Mouse (Mus musculus): Measurements from ENCODE around the gene Elf2. TPM values are rescaled to one million over a fixed set of nuclear protein-coding genes. Genes with fewer than 3 reads are reported as not detected.

Gene Elf2
- total and polyA plus RNA-seq, 3 experiments = 38.0 to 53.3 (median 46.5) TPM

DNA sequence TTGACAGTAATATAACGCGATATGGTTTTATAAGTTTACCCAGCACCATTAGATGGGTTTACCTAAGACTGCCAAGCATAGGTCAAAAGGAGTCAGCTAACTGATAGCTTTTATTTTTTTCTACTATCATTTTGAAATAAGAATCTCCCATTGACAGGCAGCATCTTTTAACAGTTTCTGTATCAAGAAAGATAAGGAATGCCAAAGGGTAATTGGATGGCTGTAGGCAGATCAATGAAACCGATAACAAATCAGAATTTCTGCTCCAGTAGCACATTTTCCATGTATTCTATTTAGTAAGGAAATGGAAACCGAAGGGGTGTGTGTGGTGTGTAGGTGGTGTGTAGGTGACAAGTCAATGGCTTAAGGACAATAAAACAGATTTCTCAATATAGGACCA is 62.0 kb downstream of the Elf2 start:
- no peak overlapping the region for H3K9ac ChIP-seq (ENCODE audit: control insufficient read depth, low read depth, low read length, poor library complexity, severe bottlenecking)
- H3K27me3 ChIP-seq (ENCODE audit: control insufficient read depth in 1 of 2, insufficient read depth in 2 of 2, low read length in 2 of 2) = no peaks in the 10 kb centered on the region
- peaks cover 3 to 16% of the 10 kb centered on the region in 2 experiments; a peak in 3 of 4 replicates for H3K36me3 ChIP-seq (ENCODE audit: control insufficient read depth in 1 of 2, insufficient read depth in 2 of 2, low read length in 2 of 2)
- peaks cover 34% of the 10 kb centered on the region for H3K79me2 ChIP-seq (ENCODE audit: control insufficient read depth, insufficient read depth, low read length, poor library complexity)
- H3K4me3 ChIP-seq (ENCODE audit: control insufficient read depth in 1 of 2, insufficient read depth in 1 of 2, low read depth in 2 of 2, low read length in 2 of 2) = no peak overlapping the region
- no peak overlapping the region for H3K27ac ChIP-seq (ENCODE audit: control insufficient read depth, low read depth, low read length)
- TF ChIP-seq ZKSCAN1 (IDR thresholded peaks at IDR 0.05; ENCODE audit: low read depth, low read length) = no peak
- TF ChIP-seq POLR2AphosphoS2 (IDR thresholded peaks at IDR 0.05; ENCODE audit: low read length) = no peak
- TF ChIP-seq JUND (IDR thresholded peaks at IDR 0.05; ENCODE audit: low read depth, low read length) = no peak
- no peak for TF ChIP-seq MAX (IDR thresholded peaks at IDR 0.05; ENCODE audit: low read length)
- no peak for TF ChIP-seq BHLHE40 (IDR thresholded peaks at IDR 0.05; ENCODE audit: borderline replicate concordance, low read depth, low read length)
- TF ChIP-seq POLR2AphosphoS5 (IDR thresholded peaks at IDR 0.05; ENCODE audit: borderline replicate concordance, low read depth, low read length) = no peak
- TF ChIP-seq KAT2A (conservative IDR thresholded peaks at IDR 0.05; ENCODE audit: low read depth, low read length) = no peak
- no peak for TF ChIP-seq MXI1 (IDR thresholded peaks at IDR 0.05; ENCODE audit: low read depth, low read length)
- no peak for TF ChIP-seq ZNF384 (IDR thresholded peaks at IDR 0.05; ENCODE audit: low read depth, low read length)
- TF ChIP-seq RAD21 (IDR thresholded peaks at IDR 0.05; ENCODE audit: low read depth, low read length) = no peak
- TF ChIP-seq SIN3A (IDR thresholded peaks at IDR 0.05; ENCODE audit: low read length) = no peak
- TF ChIP-seq MYB (IDR thresholded peaks at IDR 0.05; ENCODE audit: low read depth, low read length) = no peak
- no peak for TF ChIP-seq USF2 (IDR thresholded peaks at IDR 0.05; ENCODE audit: borderline replicate concordance in 1 of 2, insufficient read depth in 1 of 2, low read depth in 1 of 2, low read length in 2 of 2)
- TF ChIP-seq MAFK (IDR thresholded peaks at IDR 0.05; ENCODE audit: borderline replicate concordance, low read depth, low read length) = no peak
- TF ChIP-seq GABPA (IDR thresholded peaks at IDR 0.05; ENCODE audit: low read depth, low read length) = no peak
- no peak for TF ChIP-seq ZC3H11A (IDR thresholded peaks at IDR 0.05; ENCODE audit: low read depth, low read length)
- no peak for TF ChIP-seq CHD2 (IDR thresholded peaks at IDR 0.05; ENCODE audit: low read length)
- no peaks in the 10 kb centered on the region for H3K9me3 ChIP-seq (replicated peaks; ENCODE audit: insufficient read depth, low read length)
- DNase-seq (ENCODE audit: low read depth, low spot score) = no peak
- H3K4me1 ChIP-seq (ENCODE audit: control insufficient read depth in 1 of 2, insufficient read depth in 2 of 2, low read length in 2 of 2) = peaks cover 2 to 4% of the 10 kb centered on the region in 2 experiments; a peak in 2 of 4 replicates

DNA sequence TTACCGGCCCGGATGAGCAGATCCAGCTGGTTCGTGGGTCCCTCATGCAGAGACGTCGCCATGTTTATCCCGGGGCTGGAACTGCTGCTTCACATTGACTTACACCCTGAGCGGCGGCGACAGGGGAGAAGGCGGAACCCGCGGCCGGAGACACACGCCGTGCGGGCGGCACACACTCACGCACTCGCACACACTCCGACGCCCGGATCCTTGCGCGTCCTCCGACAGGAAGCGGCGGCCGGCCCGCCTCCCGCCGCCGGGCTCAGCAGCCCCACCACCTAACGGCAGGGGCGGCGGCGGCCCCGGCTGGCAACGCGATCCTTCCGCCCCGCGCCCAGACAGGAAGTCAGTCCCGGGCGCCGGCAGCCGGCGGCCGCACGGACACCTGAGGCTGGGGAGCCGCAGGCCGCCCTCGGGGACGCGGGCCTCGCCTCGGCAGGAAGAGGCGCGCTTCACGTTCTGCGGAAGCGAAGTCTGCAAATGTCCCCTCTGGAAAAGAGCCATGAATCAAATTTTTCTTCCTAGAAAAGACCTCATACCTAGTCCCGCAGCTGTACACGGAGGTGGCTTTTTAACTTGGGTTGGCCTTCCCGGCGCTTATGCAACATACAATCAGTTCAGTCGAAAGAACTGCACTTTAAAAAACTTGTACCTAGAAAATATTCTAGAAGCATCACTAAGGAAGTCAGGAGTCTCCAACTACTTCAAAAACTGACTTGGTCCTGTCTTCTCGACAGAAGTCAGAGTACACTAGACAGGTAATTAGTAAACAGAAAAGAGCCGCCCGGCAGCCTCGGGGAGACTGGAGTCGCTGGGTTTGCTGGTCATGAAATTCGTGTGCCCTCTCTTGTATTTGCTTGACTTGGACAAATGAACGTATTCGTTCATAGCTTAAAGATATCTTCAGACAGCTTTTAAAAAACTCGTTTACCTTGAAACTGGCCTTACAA is 63.0 kb downstream of the Elf2 start:
- H3K36me3 ChIP-seq (ENCODE audit: control insufficient read depth in 1 of 2, insufficient read depth in 2 of 2, low read length in 2 of 2) = peaks cover 0 to 16% of the 10 kb centered on the region in 2 experiments; a peak in 2 of 4 replicates
- no peaks in the 10 kb centered on the region for H3K27me3 ChIP-seq (ENCODE audit: control insufficient read depth in 1 of 2, insufficient read depth in 2 of 2, low read length in 2 of 2)
- peaks cover 42% of the 10 kb centered on the region for H3K79me2 ChIP-seq (ENCODE audit: control insufficient read depth, insufficient read depth, low read length, poor library complexity)
- peak overlapping the region; percentile 86 for H3K27ac ChIP-seq (ENCODE audit: control insufficient read depth, low read depth, low read length)
- H3K9ac ChIP-seq (ENCODE audit: control insufficient read depth, low read depth, low read length, poor library complexity, severe bottlenecking) = peak overlapping the region; percentile 98
- H3K9me3 ChIP-seq (replicated peaks; ENCODE audit: insufficient read depth, low read length) = no peaks in the 10 kb centered on the region
- DNase-seq (ENCODE audit: low read depth, low spot score) = peak; percentile 85
- H3K4me3 ChIP-seq (ENCODE audit: control insufficient read depth in 1 of 2, insufficient read depth in 1 of 2, low read depth in 2 of 2, low read length in 2 of 2) = peak overlapping the region; percentile 72 to 95
- H3K4me1 ChIP-seq (ENCODE audit: control insufficient read depth in 1 of 2, insufficient read depth in 2 of 2, low read length in 2 of 2) = peaks cover 2 to 4% of the 10 kb centered on the region in 2 experiments; a peak in 2 of 4 replicates
- TF ChIP-seq SMC3 (IDR thresholded peaks at IDR 0.05; ENCODE audit: low read depth, low read length) (no peak), TBP (IDR thresholded peaks at IDR 0.05; ENCODE audit: low read depth, low read length) (0 out of 2 replicates have a peak, but pooled peaks have one; percentile 33), ZC3H11A (IDR thresholded peaks at IDR 0.05; ENCODE audit: low read depth, low read length) (no peak), TCF12 (IDR thresholded peaks at IDR 0.05; ENCODE audit: low read depth, low read length) (peak; percentile 51), NELFE (IDR thresholded peaks at IDR 0.05; ENCODE audit: low read depth, low read length) (peak; percentile 65), POLR2A (IDR thresholded peaks at IDR 0.05; ENCODE audit: control insufficient read depth in 1 of 2, insufficient read depth in 1 of 2, low read depth in 1 of 2, low read length in 2 of 2, poor library complexity in 1 of 2) (peak; percentile 71 to 80; a peak in 3 of 4 replicates), GABPA (IDR thresholded peaks at IDR 0.05; ENCODE audit: low read depth, low read length) (no peak), ELF1 (IDR thresholded peaks at IDR 0.05; ENCODE audit: low read depth, low read length) (peak; percentile 61), UBTF (IDR thresholded peaks at IDR 0.05; ENCODE audit: borderline replicate concordance, insufficient read depth, low read depth, low read length) (peak; percentile 91), ZNF384 (IDR thresholded peaks at IDR 0.05; ENCODE audit: low read depth, low read length) (no peak), SIN3A (IDR thresholded peaks at IDR 0.05; ENCODE audit: low read length) (peak; percentile 52), BHLHE40 (IDR thresholded peaks at IDR 0.05; ENCODE audit: borderline replicate concordance, low read depth, low read length) (no peak), CHD1 (IDR thresholded peaks at IDR 0.05; ENCODE audit: low read depth, low read length) (0 out of 2 replicates have a peak, but pooled peaks have one; percentile 58), ETS1 (IDR thresholded peaks at IDR 0.05; ENCODE audit: low read depth, low read length) (peak; percentile 24; the same call in 1 of the 2 replicates), ZMIZ1 (IDR thresholded peaks at IDR 0.05; ENCODE audit: low read depth, low read length) (no peak), MAZ (IDR thresholded peaks at IDR 0.05; ENCODE audit: low read depth, low read length) (no peak), HCFC1 (IDR thresholded peaks at IDR 0.05; ENCODE audit: low read depth, low read length) (peak; percentile 55; the same call in 1 of the 2 replicates)
